Mouse (Mus musculus) lung, embryonic 14.5 days (tissue): Measurements from ENCODE around the gene Rasl12. TPM values are rescaled to one million over a fixed set of nuclear protein-coding genes. Genes with fewer than 3 reads are reported as not detected.
A peak's percentile ranks its signal among the peaks of the same experiment; 100 is the strongest.

ENCODE experiments used
- ATAC-seq: fragments of 200-750 bp; cut with Nextera tagmentation; 2 replicates; pipeline ENCODE4 v1.8.0; 2017; ENCODE audit warnings: mild to moderate bottlenecking, moderate TSS enrichment, moderate library complexity; ENCODE audit not compliant: insufficient read depth
- DNase-seq: peaks from one replicate; pipeline ENCODE4 v3.0.0-alpha.2; 2015
- H3K27ac ChIP-seq: fragments of 300-500 bp; sonication (generic); 2 replicates; pipeline ENCODE4 v1.5.1; 2014; ENCODE audit warnings: low read depth, mild to moderate bottlenecking, moderate library complexity
- H3K27me3 ChIP-seq: fragments of 300-500 bp; sonication (generic); 2 replicates; pipeline ENCODE4 v1.6.1; 2014; ENCODE audit warnings: low read length, control low read depth; ENCODE audit not compliant: insufficient read depth
- H3K36me3 ChIP-seq: fragments of 300-500 bp; sonication (generic); 2 replicates; pipeline ENCODE4 v1.6.1; 2014; ENCODE audit warnings: control low read depth; ENCODE audit not compliant: insufficient read depth
- H3K4me1 ChIP-seq: fragments of 300-500 bp; sonication (generic); 2 replicates; pipeline ENCODE4 v1.6.1; 2014; ENCODE audit warnings: antibody characterized with exemption, control low read depth; ENCODE audit not compliant: insufficient read depth
- H3K4me2 ChIP-seq: fragments of 300-500 bp; sonication (generic); 2 replicates; pipeline ENCODE4 v1.6.1; 2014; ENCODE audit warnings: mild to moderate bottlenecking
- H3K4me3 ChIP-seq: fragments of 300-500 bp; sonication (generic); 2 replicates; pipeline ENCODE4 v1.5.1; 2014; ENCODE audit warnings: low read depth, low read length
- H3K9ac ChIP-seq: fragments of 300-500 bp; sonication (generic); 2 replicates; pipeline ENCODE4 v1.6.1; 2014
- H3K9me3 ChIP-seq: fragments of 300-500 bp; sonication (generic); 2 replicates; pipeline ENCODE4 v1.6.1; 2016; ENCODE audit warnings: low read depth, low read length, control low read depth
- CTCF ChIP-seq: IDR thresholded peaks from 2 replicates; pipeline ENCODE4 v1.5.1; 2016; ENCODE audit warnings: antibody characterized with exemption, low read depth
- WGBS: fragments of 180-500 bp; shearing (Covaris S2); extraction: QIAGEN DNeasy Blood & Tissue Kit; methylation state at CpG from one replicate; pipeline ENCODE4 v1.1.7; 2014; 5-methylcytosine and 5-hydroxymethylcytosine counted together
- polyA plus RNA-seq: library from polyadenylated mRNA; unstranded; fragments of >200 nt; fragmentation: Nextera tagmentation; extraction: Ambion mirVana; gene quantifications from 2 replicates; pipeline ENCODE4 v1.2.1, GENCODE M21; 2014

The Rasl12 gene
- polyA plus RNA-seq, 1 experiment from 2014 or later, result 48.8 TPM

- Histone ChIP-seq H3K9me3 (no peaks in the 10 kb centered on the region), H3K27me3 (no peaks in the 10 kb centered on the region), H3K4me1 (no peaks in the 10 kb centered on the region), H3K4me2 (no peak overlapping the region), H3K27ac (no peak overlapping the region), H3K36me3 (no peaks in the 10 kb centered on the region), H3K9ac (no peak overlapping the region), H3K4me3 (no peak overlapping the region)
- ATAC-seq, result no peak
- no peak for DNase-seq
- WGBS, result 25% methylated on average over 3 of the region's 3 CpGs
- TF ChIP-seq CTCF, result no peak
These were observed 26.1 kb downstream of the Rasl12 start for GRCm38 (mm10) chr9:65424393-65424792.

DNA sequence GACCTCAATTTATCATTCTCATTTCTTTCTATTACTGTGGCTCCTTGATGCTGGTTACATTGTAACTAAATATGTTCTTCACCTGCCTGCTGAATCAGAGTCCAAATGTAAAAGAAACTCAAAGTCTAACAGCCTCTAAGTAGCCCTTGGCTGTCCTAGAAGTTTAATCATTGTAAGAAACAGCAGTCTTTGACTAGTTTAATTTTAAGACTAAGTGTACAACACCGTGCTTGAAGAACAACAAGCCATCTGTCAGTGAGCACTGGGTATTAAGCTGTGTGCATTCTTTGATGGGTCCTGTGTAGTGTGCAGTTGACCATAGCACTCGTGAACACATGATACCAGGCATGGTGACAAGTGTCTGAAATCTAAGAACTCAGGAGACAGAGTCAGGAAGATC, 29.2 kb downstream of the Rasl12 start:
- WGBS, result 57% methylated on average over 2 of the region's 2 CpGs
- no peaks in the 10 kb centered on the region for H3K36me3 ChIP-seq
- no peak for TF ChIP-seq CTCF
- H3K4me1 ChIP-seq, result no peaks in the 10 kb centered on the region
- no peaks in the 10 kb centered on the region for H3K9me3 ChIP-seq
- DNase-seq (no peak), ATAC-seq (no peak)
- no peak overlapping the region for H3K4me3 ChIP-seq
- no peaks in the 10 kb centered on the region for H3K27me3 ChIP-seq
- no peak overlapping the region for H3K27ac ChIP-seq
- no peak overlapping the region for H3K4me2 ChIP-seq
- H3K9ac ChIP-seq, result no peak overlapping the region

- Histone ChIP-seq H3K4me3 (no peak overlapping the region), H3K4me2 (no peak overlapping the region), H3K9me3 (no peaks in the 10 kb centered on the region), H3K4me1 (no peaks in the 10 kb centered on the region), H3K27me3 (no peaks in the 10 kb centered on the region), H3K36me3 (no peaks in the 10 kb centered on the region), H3K9ac (no peak overlapping the region), H3K27ac (no peak overlapping the region)
- WGBS, result 84% methylated on average over 5 of the region's 5 CpGs
- DNase-seq (no peak), ATAC-seq (no peak)
- no peak for TF ChIP-seq CTCF
These were observed 29.7 kb downstream of the Rasl12 start for GRCm38 (mm10) chr9:65428003-65428402.

DNA sequence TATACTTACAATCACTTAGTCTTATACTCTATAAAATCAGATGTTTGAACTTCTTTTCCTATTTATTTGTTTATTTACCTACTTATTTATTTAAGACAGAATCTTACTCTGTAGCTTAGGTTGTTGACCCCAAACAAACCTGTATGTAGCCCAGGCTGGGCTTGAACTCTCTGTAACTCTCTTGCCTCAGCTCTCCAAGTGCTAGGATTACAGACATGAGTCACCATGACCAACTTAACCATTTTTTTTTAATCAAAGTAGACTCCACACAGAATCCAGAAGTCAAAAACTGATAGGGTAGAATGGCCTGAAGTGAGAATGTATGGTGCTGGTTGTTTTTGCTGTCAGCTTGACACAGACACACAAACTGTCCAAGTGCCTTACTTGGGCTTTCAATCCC, 32.1 kb downstream of the Rasl12 start:
- no peaks in the 10 kb centered on the region for H3K4me1 ChIP-seq
- no peak for DNase-seq

DNA sequence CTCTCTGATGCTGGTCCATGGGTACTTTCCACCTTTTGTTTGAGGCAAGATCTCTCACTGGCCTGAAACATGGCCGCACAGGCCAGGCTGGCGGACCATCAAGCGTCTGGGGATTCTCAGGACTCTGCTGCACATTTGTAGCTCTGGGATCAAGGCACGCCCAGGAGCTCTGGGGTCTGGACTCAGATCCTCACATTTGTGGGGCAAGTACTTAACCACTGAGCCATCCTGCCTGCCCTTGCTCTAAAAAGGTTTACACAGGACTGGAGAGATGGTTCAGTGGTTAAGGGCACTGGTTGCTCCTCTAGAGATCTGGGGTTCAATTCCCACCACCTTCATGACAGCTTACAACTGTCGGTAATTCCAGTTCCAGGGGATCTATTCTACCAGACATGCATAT, 32.6 kb downstream of the Rasl12 start:
- Histone ChIP-seq H3K9ac (no peak overlapping the region), H3K9me3 (no peaks in the 10 kb centered on the region), H3K36me3 (no peaks in the 10 kb centered on the region), H3K27ac (no peak overlapping the region), H3K4me3 (no peak overlapping the region), H3K4me1 (no peaks in the 10 kb centered on the region), H3K4me2 (no peak overlapping the region), H3K27me3 (no peaks in the 10 kb centered on the region)
- TF ChIP-seq CTCF, result no peak
- whole genome bisulfite sequencing, result 84% methylated on average over 5 of the region's 5 CpGs
- ATAC-seq (no peak), DNase-seq (no peak)

More for the DNA sequence above, 32.1 kb downstream of the Rasl12 start:
- Histone ChIP-seq H3K9me3 (no peaks in the 10 kb centered on the region), H3K27ac (no peak overlapping the region), H3K9ac (no peak overlapping the region), H3K36me3 (no peaks in the 10 kb centered on the region), H3K4me3 (no peak overlapping the region), H3K4me2 (no peak overlapping the region), H3K27me3 (no peaks in the 10 kb centered on the region)
- no peak for ATAC-seq
- TF ChIP-seq CTCF, result no peak

GRCm38 (mm10) chr9:65432236-65432635, 33.9 kb downstream of the Rasl12 start:
- Histone ChIP-seq H3K27ac (no peak overlapping the region), H3K4me2 (no peak overlapping the region), H3K9me3 (no peaks in the 10 kb centered on the region), H3K36me3 (no peaks in the 10 kb centered on the region), H3K9ac (no peak overlapping the region), H3K4me1 (no peaks in the 10 kb centered on the region), H3K4me3 (no peak overlapping the region), H3K27me3 (no peaks in the 10 kb centered on the region)
- ATAC-seq (peak; percentile 54; the same call in 1 of the 2 replicates), DNase-seq (peak; percentile 94)
- TF ChIP-seq CTCF, result peak; percentile 93
- WGBS, result under 1% methylated on average over 3 of the region's 3 CpGs

- Histone ChIP-seq H3K9me3 (no peaks in the 10 kb centered on the region), H3K27ac (no peak overlapping the region), H3K4me2 (no peak overlapping the region), H3K4me1 (no peaks in the 10 kb centered on the region), H3K4me3 (no peak overlapping the region), H3K27me3 (no peaks in the 10 kb centered on the region), H3K36me3 (0 out of 2 replicates have a peak, but pooled peaks cover 3% of the 10 kb centered on the region), H3K9ac (no peak overlapping the region)
- ATAC-seq (no peak), DNase-seq (peak; percentile 65)
- TF ChIP-seq CTCF, result peak; percentile 61
- WGBS, result 56% methylated on average over 5 of the region's 5 CpGs
These were observed 35.8 kb downstream of the Rasl12 start for GRCm38 (mm10) chr9:65434140-65434539.

- H3K27ac ChIP-seq, result no peak overlapping the region
- peaks cover 4% of the 10 kb centered on the region; the same call in 1 of the 2 replicates for H3K36me3 ChIP-seq
- no peak overlapping the region for H3K4me2 ChIP-seq
- 61% methylated on average over 4 of the region's 4 CpGs for WGBS
- H3K4me3 ChIP-seq, result no peak overlapping the region; the same call in 1 of the 2 replicates
- no peak for TF ChIP-seq CTCF
- H3K27me3 ChIP-seq, result no peaks in the 10 kb centered on the region
- no peak for DNase-seq
- peak; percentile 25; the same call in 1 of the 2 replicates for ATAC-seq
- no peaks in the 10 kb centered on the region for H3K4me1 ChIP-seq
- H3K9ac ChIP-seq, result no peak overlapping the region
- no peaks in the 10 kb centered on the region for H3K9me3 ChIP-seq
These were observed 36.9 kb downstream of the Rasl12 start for GRCm38 (mm10) chr9:65435211-65435610.
